Mouse (Mus musculus): ENCODE results near the gene Tigd2.
"Not testable (repeated sequence)": the region's sequence is repeated elsewhere in the genome, so short reads cannot be mapped to it uniquely, and the experiment has no call there.

The Tigd2 gene

DNA sequence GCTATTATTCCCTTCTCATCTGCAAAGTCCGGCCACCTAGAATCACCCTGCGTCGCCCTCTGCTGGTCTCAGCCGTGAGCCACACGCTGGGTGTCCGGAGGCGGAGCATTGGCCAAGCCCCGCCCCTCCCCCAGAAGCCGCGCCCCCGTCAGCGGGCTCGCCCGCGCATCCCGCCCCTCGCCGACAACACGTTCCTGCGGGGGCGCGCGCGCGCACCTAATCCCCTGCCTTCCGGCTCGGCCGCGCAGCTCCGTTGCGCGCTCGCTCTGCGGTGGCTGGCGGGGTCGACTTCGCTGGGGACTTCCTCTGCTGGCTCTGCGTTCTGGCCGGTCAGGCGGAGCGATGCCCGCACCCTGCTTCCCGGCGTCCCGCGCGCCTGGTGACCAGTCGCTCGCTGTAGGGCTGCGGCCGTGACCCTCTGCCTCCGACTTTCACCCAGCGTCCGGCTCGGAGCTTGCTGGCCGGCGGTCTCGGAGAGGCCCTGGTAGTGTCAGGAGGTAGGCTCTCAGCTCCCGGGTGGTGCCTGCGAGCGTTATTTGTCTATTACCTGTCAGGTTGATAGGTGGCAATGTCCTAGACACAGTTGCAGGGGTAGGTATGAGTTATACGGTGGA, at the start of gene Tigd2:
Gene Tigd2 (plus strand): TSS at position 186 of the 614 bp plus-strand sequence.
- DNase-seq (ENCODE audit: low spot score in 2 of 2) = peak; percentile 76 to 87

DNA sequence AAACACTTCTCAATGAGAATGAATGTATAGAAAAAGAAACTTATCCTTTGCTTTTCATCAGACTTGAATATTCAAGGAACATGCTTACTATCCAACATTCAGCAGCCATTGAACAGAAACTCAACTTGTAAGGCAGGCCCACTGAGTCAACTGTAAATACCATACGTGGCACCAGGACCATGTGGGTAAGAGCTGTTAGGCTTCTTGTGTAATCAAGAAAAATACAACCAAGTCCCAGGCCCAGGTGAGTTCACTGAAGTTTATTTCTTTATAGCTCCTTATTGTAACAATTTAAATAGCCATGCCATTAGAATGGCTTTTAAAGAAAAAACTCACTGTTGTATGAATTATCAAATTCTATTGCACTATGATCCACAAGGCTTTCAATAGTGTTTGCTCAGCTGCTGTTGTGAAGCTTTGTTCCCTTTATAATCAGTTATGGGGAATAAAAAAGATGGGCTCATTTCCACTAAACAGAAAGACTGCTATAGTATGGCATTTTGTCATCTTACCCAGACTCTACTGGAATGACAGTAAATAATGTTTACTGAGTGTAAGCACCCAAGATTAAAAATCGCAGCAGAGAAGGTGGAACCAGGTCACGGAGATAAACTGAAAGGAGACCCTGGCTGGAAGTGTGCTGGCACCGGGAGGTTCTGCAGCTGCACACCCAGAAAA, 46.7 kb upstream of the Tigd2 start:
- DNase-seq (ENCODE audit: low spot score in 2 of 2) = no peak

DNA sequence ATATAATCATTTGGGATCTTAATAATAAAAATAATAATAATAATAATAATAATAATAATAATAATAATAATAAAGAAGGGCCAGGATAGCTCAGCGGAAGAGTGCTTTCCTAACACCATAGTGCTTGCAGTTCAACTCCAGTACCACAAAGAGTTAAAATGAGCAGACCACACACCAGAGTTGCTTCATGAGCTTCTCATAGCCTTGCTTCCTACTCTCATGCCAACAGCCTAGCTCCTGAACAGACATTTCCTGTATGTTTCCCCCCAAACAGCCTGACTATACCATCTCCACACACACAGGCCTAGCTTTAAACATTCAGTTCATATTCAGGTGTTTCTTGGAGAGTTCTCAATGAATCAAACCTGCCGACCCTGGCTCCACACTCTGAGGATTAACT, 45.8 kb upstream of the Tigd2 start:
- DNase-seq (ENCODE audit: low spot score in 2 of 2) = no peak

DNA sequence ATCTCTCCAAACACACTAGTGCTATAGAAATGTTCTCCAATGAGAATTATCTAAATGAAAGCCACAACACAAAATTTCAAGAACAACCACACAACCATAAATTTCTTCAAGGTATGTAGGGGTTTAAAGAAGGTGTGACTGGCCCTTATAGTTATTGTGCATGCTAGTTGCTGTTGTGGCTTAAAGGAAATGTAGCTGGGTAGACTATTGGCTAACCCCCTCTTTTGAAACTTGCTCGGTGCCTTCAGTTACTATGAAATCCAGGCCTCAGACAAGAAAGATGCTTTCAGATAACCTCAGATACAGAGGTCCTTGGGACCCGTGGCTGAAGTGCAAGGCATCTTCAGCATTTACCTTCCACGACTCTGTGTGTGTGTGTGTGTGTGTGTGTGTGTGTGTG, 45.3 kb upstream of the Tigd2 start:
- no peak for DNase-seq (ENCODE audit: low spot score in 2 of 2)

DNA sequence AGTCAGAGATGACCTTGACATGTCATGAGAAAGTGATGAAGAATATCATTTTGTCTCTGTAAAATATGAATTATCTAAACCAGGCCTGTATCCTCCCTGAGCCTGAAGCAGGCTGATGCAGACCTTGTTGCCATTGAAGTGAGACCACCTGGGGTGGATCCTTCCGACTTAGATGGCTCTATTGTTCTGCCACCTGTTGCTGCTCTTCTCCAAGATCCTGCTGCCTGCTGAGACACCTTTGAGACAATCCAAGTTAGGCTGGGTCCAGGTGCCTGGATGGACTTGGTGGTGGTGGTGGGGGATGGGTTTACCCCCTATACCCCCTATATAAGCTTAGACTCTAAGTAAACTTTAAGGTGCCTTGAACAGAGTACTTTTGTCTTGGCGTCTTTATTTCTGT, 39.7 kb upstream of the Tigd2 start:
- no peak for DNase-seq (ENCODE audit: low spot score in 2 of 2)

DNA sequence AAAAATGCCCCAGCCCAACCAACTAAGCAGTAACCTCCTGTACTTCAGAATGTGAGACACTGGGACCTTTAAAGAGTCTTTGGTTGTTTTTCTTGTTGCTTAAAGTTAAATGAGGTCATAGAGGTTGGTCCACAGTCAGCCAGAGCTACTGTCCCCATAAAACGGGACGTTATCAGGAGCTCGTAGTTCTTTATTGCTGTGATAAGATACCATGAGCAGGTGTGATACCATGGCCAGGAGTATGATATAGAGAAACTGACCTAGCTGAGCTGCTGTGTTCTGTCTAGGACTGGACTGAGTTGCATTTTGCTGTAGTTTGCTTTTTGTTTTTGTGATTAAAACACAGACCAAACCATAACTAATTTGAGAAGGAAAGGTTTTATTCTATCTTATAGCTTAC, 37.4 kb upstream of the Tigd2 start:
- no peak for DNase-seq (ENCODE audit: low spot score in 2 of 2)

DNA sequence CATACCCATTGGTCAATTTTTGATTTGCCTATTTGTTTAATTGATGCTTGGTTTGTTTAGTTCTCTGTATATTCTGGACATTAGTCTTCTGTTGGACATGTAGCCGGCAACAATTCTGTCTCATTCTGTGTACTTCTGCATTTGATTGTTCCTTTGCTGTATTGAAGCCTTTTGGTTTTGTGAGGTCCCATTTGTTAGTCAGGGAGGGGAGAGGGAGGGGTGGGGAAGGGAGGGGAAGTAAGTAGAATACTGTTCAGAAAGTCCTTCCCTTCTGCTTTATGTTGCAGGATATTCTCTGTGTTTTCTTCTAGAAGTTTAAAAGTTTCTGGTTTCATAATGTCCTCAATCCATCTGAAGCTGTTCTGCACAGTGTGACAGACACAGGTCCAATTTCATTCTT, 34.7 kb upstream of the Tigd2 start:
- DNase-seq (ENCODE audit: low spot score in 2 of 2) = no peak

DNA sequence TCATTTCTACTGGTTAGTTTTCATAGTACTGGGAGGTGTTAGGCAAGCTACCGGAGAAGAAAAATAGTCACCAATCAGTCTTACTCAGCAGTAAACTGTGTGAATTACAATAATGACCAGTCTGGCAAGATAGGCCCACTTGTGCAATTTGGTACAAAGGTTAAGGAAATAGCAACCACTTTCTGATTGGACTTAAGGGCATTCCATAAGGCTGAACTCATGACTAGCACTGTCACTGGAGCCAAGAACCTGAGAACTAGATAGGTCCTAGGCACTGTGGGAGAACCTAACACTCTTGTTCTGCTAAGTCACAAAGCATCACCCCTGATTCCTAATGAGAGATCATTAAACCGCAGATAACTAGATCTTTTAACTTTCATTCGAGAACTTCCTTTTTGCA, 30.6 kb upstream of the Tigd2 start:
- DNase-seq (ENCODE audit: low spot score in 2 of 2) = no peak

DNA sequence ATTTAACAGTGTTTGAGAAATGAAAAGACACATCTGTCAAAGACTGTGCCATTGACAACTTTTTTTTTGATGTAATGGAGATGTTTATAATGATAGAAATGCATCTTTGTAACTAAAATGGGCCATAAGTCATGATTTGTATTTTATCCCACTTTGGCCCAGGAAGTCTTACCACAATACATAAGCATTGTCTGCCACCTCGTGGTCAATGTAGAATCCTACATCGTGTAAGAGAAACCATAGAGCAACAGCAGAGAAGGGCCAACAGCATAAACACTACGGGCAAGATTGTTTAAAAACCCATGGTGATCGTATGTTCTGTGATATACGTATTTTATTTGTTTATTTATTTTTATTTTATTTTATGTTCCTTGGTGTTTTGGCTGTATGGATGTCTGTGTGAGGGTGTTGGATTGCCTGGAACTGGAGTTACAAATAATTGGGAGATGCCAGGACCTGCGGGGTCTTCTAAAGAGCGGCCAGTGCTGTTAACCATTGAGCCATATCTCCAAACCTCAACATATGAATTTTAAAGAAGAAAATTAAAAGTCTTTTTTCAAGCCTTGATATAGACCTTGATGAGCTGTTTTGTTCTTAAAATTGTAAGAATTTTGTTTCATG, 28.2 kb upstream of the Tigd2 start:
- DNase-seq (ENCODE audit: low spot score in 2 of 2) = peak; percentile 4 to 45

DNA sequence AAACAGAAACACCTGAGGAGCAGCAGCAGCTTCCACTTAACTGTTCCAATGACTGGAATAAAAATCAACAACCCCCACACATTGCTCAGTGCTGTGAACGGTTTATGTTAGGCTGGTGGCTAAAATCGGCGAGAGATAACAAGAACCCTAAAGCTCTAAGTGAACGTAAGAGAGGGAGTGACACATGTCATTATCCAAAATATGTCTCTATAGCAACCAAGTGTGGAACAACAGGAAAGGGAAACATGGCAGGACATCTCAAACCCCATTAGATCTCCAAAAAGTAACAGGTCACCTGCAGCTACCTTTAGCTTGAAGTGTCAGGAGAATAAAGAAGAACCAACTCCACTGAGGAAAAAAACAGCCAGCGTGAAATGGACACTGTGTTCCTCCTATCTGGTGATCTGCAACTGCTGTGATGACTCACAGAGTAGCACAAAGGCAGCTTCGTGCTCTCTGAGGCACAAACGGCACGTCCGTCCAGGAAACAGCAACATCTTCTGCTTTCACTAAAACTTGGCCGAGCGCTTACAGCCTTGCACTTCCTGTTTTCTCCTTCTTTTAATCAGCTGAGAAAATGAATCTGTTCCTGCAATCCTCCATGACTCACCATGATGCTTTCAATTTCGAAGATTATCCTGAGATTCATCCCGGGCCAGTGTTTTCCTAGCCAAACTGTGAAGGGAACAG, 23.5 kb upstream of the Tigd2 start:
- peak in 1 of 2 experiments; percentile 6 for DNase-seq (ENCODE audit: low spot score in 2 of 2)

DNA sequence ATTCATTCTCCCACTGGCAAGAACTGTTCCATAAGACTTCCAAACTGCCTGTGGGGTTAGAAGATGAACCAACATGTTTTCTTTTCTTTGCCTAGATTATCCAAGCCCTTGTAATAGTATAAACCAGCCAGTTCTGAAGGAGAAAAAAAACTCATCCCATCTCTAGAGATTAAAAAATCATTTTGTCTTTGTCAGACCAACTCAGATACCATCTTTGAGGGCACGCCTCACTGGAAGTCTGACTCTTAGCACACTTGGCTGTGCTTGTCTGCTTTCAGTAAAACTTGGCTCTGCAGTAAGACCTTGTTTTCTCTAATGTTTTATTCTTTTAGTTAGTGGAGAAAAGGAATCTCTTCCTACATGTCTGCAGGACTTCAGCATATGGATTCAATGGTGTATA, 18.7 kb upstream of the Tigd2 start:
- DNase-seq (ENCODE audit: low spot score in 2 of 2) = no peak

DNA sequence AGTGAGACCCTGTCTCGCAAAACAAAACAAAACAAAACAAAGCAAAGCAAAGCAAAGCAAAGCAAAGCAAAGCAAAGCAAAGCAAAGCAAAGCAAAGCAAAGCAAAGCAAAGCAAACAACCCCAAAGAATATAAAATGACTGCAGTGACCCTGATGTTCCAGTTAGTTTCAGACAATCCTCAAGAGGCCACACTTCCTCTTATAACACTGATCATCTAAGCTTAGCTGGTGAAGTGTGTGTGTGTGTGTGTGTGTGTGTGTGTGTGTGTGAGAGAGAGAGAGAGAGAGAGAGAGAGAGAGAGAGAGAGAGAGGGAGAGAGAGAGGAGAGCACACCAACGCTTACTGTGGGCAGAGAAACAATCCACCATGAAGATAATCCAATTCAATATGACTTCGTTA, 14.2 kb upstream of the Tigd2 start:
- not testable (repeated sequence) for DNase-seq (ENCODE audit: low spot score in 2 of 2)

DNA sequence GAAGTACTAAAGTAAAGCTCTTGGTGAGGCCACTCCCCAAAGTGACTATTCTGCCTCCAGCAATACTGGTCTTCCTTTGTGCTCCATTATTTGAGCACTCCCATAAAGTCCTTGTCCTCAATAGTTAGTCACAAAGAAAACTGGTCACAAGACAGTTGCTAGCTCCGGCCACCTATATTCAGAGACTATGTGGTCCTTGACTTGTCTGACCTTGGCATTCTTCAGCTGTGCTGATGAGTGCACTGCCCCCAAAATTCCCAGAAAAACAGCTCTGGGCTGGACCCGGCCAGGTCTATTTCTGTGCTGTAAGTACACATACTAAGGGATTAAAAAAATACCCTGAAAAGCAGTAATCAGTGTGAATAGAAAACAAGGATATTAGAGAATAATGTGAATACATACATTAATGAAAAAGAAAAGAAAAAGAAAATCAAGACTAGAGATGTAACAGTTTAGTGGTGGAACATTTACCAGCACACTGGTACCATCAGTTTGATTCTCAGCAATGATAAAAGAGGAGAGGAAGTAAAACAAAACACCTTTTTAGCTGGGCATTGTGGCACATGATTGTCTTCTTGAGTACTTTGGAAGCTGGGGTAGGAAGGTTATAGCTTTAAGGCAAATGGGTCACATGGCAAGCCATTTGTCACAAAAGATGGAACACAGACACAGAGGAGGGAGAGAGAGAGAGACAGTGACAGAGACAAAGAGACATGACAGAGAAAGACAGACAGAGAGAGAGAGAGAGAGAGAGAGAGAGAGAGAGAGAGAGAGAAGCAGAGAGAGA, 12.6 kb upstream of the Tigd2 start:
- DNase-seq (ENCODE audit: low spot score in 2 of 2) = no peak

DNA sequence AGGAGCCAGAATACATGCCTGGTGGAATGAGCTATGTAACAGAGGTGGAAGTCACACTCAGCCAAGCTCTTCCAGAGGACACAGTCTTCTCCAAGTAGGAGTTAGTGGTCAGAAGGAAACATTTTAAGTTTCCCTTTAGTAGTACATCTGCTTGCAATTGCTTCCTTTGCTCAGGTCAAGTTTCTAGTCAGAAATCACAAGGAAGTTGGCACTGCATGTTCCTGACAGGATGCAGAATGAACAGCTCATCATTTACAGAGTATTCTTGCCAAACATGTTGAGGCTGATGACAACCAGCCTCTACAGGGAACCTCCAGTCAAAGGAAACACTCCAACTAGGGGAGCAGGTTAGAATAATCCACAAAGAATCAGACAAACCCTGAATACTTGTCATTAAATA, 11.9 kb upstream of the Tigd2 start:
- DNase-seq (ENCODE audit: low spot score in 2 of 2) = no peak

DNA sequence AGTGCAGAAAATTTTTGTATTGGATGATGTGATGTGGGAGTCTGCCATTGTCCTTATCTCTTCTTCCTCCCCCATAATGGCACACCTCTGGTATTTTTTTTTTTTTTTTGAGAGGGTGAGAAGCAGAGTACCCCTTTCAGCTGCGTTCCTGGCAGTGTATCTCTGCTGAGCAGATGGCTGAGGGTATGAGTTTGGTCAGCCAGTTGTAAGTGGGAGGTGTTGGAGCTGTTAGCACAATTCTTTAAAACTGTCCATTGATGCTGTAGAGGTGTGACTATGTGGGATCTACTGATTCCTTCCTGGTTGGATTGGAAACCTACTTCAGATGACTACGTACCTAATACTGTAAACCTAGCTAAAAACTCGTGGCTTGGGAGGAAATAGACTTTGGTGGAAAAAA, 10.3 kb upstream of the Tigd2 start:
- no peak for DNase-seq (ENCODE audit: low spot score in 2 of 2)

DNA sequence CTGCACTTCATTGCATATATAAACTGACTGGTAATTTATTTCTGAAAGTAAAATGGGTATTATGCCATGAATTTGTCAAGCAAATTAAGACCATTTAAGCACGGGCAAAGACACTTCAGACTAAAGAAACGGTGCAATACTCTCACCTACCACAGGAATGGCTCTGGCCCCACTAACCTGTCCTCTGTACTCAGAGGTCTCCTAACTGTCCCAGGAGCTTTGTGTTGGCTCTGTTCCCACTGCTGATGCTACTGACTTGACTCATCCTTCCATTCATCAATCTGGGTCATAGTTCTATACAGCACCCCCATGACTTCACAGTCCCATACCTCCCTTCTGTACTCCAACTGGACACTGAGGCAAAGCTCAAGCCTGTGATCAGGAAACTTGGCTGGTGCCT, 9.6 kb upstream of the Tigd2 start:
- DNase-seq (ENCODE audit: low spot score in 2 of 2) = no peak

DNA sequence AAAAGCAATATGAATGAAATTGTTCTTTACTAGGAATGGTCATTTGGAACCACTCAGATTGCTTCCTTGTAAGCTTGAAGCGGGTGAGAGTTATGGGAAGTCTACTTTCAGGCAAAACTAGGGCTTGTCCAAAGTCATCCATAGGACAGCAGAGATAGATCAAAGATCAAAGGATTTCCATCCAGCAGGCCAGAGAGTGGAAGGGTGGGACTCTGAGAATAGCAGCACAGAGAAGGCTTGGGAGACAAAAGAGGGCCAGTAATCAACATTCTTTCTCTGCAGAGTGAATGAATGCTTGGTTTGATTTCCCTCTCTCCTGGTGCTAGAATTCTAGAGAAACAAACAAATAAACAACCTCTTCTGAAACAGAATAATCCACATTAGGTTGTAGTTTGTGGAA, 1.1 kb upstream of the Tigd2 start:
- DNase-seq (ENCODE audit: low spot score in 2 of 2) = no peak

DNA sequence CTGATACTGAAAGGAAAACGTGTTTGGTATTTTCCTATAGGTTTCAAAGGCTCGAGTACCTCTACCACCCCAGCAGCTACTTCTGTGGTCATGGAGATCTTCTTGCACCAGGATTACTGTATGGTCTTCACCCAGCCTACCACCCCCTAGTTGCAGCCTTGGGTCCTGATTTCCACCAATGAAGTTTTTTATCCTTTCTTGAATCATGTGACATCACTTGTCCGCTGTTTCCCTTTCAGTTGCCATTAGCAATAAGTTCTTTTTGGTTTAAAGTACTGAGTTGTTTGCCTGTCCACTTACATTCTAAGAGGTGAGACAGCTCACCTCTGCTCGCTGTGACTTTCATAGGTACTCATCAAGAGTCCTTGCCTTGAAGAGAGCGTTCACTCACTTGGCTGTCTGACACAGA, 633 bp downstream of the Tigd2 start:
- DNase-seq (ENCODE audit: low spot score in 2 of 2) = no peak

DNA sequence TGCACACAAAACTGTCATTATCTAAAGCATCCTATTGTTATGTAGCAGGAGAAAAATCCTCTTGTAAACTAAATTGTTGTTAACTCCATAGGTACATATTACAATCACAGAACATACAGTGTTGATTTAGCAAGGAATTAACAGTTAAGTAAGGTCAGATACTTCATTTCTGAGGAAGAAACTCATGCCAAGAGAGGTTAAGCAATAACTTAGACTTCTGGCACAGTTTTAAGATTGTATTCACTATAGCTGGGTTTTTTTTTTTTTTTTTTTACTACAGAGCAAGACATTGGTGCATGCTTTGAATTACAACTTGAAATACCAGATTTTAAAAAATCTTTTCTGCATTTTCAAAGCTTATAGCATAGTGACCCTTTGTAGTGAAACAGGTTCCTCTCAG, 24.5 kb downstream of the Tigd2 start:
- no peak for DNase-seq (ENCODE audit: low spot score in 2 of 2)

DNA sequence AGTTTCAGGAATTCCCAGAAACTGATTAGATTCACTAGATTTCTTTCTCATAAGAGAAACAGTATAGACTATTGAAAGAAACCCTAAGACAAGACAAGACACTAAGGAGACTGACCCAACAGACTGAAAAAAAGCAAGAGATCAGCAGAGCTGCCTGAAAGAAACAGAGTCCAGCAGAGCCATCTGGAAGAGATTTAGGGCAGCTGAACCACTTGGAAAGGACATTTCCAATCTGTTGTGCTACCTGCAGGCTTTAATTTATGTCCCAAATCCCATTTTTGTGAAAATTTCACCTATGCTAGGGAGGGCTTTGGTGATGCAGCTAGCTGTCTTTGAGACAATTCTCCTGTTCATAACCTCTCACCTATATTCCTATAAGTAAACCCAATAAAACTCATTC, 25.0 kb downstream of the Tigd2 start:
- no peak for DNase-seq (ENCODE audit: low spot score in 2 of 2)

DNA sequence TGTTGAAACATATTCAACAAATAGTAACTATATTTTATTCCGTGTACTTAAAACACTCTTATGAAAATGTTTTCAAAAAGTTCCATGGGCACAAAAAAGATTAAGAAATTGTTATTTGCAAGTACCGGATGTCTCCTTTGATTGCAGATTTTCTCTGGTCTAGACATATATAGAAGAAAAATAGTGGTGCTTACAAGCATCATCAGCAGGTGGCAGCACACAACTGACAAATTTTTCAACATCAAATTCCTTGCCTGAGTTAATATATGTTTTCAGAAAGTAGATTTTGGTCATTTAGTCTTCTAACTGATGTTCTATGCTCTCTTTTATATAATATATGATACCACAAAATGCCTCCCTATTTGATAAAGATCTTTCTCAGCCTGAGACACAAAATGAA, 41.0 kb downstream of the Tigd2 start:
- DNase-seq (ENCODE audit: low spot score in 2 of 2) = peak in 1 of 2 experiments; percentile 45

DNA sequence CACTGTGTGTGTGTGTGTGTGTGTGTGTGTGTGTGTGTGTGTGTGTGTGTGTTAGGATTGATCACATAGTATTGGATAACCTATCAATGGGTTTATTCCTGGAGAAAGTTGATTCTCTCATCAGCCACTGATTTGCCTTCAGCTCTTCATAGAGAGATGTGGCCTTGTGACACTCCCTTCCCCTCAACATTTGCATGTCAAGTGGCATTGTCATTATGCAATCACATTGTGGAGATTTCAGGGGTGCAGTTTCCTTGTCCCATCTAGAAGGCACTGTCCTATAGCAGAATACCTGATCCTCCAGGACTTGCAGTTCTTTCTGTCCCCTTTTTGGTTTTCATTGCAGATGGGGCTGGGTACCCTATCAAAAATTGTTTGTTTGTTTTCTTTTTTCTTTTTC, 41.9 kb downstream of the Tigd2 start:
- no peak for DNase-seq (ENCODE audit: low spot score in 2 of 2)
